Mouse (Mus musculus) testis, postnatal 10 days (tissue): ENCODE measurements around the gene Ptprf.

Source experiments
- DNase-seq: peaks from one replicate; pipeline ENCODE4 v3.0.0; 2021; ENCODE audit warnings: low spot score

The Ptprf gene

DNA sequence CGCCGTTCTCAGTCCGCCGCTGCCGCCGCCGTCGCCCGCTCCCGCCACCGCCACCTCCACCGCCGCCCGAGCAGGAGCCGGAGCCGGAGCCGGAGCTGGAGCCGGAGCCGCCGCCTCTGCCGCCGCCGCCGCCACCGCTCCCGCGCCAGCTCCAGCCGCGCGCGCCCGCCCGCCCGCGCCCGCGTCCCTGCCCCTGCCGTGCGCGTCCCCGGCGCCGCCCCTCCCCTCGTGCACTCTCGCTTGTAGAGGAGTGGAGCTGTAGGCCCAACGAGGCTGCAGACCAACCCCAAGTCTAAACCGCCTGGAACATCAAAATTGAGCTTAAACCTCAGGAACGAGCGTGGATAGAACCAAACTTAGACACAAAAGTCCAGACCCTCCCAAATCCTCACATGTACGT is at the start of gene Ptprf:
Gene Ptprf, minus strand, starts transcription at position 175 of the 400 bp plus-strand sequence.
- peak; percentile 90 for DNase-seq

DNA sequence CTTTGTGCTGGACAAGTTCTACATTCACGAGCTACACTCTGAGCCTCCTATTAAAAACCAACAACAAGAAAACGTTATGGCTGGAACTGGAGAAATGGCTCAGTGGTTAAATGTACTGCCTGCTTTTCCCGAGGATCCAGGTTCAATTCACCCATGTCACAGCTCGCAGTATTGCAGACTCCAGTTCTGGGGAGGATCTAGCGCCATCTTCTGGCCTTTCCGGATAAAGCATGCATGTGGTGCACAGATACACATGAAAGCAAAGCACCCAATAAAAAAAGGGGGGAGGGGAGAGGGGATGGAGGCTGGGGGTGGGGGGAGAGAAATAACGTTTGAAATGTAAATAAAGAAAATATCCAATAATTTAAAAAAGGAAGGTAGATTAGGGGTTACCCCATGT is 45.5 kb upstream of the Ptprf start:
- DNase-seq, result peak; percentile 80

DNA sequence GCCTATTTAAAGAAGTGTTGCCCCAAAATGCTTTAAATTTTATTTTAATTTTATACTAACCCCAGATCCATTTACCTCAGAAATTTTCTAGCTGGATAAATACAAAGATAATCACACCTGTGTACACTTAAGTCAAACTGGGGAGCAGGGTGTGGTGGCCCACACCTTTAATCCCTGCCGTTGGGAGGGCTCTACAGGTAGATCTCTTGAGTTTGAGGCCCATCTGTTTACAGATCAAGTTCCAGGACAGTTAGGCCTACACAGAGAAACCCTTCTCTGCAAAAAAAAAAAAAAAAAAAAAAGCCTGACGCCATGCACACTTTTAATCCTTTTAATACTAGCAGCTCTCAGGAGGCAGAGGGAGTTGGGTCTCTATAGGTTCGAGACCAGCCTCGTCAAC is 44.8 kb upstream of the Ptprf start:
- DNase-seq, result no peak

DNA sequence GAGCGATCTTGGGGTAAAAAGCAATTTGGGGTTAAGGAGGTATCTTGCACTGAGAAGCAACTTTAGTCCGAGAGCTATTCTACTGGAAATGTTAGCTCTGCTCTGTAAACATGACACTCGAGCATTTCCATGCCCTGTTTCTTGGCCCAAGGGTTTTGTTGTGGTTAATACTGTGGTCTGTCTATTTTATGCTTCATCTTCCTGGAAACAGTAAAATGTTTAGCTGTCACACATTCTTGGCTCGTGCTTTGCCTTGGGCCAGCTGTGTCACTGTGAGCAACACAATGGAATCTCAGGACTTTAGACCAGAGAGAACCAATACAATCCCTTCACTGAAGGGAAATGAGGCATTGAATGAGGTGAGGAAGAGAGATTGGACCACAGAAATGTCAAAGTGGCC is 40.6 kb upstream of the Ptprf start:
- no peak for DNase-seq

DNA sequence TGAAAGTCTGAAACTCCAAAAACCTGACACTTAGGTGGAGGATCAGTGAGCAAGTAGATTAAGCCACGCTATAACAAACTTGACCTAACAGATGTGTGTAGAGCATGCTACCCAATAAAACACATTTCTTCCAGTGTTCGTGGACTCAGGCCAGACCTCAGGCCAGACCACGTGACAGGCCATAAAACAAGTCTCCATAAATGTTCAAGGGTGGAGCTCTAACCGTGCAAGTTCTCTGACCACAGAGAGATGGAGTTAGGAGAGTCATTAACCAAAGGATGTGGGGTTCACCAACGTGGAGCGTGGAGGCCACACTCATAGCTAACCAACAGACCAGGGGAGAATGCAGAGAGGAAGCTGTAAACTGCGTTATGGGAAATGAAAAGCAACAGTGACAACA is 35.3 kb upstream of the Ptprf start:
- DNase-seq, result no peak

DNA sequence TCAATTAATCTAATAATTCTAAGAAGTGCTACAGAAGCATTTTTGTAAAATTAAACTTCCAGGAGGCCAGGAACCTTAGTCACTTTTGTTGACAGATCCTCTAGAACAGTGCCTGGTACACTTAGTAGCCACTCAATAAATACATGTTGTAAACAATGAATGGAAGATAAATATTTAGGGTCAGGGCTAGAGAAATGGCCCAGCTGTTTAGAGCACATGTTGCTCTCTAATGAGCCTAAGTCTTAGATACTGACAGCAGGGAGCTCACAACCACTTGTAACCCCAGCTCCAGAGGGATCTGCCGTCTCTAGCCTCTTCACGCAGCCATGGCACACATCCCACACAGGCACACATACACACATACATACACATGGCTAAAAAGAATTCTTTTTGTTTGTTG is 29.4 kb upstream of the Ptprf start:
- no peak for DNase-seq

DNA sequence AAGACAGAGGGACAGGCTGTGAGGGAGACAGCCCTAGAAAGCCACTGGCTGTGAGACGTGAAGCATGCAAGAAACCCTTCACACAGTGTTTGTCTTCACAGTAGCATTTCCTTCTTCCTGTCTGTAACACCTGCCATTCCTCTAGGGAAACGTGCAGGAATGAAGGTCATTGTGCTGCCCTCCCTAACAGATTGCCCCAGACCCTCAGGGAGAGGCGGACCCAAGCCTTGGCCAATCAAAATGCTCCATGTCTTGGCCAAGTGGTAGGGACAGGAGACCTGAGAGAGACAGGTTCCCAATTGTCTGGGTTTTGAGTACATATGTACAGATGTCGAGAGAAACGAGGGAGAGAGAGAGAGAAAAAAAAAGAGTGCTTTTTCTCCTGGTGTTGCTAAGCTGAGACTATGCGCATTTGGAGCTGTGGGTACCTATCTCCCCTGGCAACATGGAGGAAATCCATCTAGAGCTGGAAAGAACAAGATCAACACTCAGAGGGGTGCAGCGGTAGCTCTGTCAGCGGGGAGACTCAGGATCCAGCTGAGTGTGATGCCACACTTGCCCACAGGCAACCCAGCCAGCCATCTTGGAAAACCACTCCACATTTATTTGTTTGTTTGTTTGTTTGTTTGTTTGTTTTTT is 28.6 kb upstream of the Ptprf start:
- DNase-seq, result no peak

DNA sequence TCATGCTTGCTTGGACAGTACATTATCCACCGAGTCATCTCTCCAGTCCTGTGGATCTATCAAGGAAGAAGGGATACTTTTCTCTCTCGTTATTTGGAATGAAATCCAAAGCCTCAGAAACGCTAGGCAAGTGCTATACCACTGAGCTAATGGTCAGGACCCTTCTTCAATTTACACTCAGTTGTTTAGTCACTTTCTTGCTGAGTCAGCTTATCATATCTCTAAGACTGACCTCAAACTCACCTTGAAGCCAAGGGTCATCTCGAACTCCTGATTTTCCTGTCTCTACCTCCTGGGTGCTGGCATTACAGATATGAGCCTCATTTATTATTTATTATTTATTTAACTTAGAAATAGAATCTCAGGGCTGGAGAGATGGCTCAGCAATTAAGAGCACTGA is 25.5 kb upstream of the Ptprf start:
- DNase-seq, result no peak

DNA sequence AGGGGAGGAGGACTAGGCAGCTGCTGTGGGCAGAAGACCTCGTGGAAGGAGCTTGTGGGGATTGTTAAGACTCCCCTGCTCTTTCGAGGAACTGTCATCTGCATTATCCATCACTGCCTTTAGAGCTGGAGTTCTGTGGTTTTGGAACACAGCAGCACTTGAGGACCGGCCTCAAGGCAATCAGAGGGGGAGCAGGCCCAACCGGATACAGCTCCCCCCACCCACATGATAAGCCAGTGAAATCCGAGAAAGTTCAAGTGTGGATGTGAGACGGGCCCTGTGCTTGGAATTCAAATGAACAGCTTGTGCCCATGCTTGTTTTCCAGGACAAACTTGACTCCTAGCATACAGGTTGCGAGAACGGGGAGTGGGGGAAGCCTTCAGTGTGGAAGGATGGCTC is 24.1 kb upstream of the Ptprf start:
- no peak for DNase-seq

DNA sequence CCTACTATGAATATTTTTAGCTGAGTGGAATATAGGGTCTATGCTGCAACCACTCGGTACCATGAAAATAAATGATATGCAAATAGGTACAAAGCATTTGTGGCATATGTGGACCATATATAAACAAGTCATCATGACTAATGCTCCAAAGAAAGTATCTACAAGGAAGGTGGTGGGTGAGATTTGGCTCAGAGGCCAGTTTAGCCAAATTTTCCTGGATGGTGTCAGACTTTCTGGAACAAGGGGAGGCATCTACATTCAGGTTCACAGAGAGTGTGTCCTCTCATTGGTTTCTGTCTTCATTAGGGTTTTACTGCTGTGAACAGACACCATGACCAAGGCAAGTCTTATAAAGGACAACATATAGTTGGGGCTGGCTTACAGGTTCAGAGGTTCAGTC is 19.3 kb upstream of the Ptprf start:
- no peak for DNase-seq

DNA sequence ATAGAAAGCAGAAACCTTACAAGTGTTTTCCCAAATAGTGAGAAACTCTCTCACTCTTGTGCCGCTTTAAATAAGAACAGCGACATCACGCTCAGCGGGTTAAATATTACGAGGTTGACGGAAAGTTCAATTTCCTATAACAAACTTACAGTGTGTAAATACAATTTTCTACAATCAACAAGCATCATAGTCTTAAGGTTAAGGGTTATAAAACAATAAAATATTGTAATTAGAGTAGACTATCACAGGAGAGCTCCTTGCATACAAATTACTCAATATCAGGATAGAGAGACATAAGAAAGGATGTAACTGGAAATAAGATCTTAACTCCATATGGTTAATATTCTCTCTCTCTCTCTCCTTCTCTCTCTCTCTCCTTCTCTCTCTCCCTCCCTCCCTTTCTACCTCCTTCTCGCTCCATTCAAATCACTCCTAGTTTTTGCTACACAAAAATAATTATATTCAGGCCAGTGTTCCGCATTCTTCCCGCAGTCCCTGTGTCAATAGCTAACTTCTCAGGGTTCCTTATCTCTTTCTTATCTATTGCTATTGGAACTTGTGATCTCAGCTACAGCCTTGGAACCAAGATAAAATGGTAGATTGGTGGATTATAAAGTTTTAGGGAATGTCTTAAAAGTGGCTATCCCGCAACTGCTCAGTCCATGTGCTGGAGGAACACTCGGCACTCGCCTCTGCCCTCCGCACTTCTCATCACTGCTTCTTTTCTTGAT is 16.5 kb upstream of the Ptprf start:
- no peak for DNase-seq

DNA sequence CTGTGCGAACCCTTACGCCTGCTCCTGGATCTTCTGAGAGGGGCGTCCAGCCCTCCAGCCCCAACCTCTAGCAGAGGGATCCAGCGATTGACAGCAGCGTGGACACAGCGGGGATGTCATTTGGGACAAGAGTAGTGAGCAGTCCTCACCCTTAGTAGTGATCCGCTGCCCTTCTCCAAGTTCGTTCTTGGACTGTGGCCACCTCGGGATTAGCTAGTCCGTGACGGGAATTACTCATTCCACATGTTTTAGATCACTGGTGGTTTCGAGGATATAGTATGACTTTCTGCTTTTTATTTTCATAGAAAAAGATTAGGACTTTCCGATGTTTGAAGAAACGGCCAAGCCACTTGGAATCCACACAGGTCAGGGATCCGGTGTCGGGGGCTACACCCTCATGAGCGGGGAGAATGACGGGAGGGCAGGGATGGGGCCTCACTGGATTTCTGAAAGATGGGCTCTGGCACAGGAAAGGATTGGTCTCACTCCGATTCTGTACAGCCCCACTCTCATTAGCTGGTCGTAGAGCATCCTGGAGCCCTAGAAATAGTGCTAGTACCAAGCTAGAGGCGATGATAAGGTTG is 15.0 kb upstream of the Ptprf start:
- no peak for DNase-seq

DNA sequence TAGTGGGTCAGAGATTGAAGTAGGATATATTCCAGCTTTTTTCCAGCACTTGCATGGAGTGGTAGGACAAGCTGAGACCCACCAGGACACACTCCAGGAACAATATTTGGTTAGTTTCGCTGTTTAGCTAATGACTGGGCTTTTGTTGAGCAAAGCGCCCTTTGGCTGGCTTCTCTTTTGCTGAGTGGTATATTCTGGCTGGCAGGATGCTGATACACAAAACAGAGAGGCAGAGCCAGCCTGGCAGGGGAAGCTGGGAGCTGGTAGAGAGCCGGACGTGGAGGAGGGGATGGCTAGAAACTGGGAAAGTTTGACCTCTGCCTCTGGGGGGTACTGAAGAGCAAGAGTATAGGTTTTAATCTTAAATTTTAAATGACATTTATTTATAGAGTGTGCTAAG is 13.8 kb upstream of the Ptprf start:
- no peak for DNase-seq

DNA sequence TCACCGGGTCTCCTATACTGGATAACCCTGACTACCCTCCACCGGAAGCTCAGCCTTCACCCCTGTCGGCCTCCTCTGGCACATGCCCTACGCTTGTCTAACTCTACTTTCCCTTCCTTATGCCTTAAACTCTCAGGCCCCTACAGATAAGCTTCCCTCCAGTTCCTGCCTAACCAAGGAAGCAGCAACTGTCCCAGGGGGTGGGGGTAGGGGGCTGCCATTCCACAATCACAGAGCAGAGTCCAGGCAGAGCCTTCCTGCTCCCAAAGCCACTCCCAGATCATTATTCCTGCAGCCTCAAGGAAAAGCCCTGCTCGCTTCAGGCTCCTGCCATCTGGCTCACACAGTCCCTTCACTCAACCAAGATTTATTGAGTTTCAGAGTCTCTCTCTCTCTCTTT is 6.6 kb upstream of the Ptprf start:
- no peak for DNase-seq

DNA sequence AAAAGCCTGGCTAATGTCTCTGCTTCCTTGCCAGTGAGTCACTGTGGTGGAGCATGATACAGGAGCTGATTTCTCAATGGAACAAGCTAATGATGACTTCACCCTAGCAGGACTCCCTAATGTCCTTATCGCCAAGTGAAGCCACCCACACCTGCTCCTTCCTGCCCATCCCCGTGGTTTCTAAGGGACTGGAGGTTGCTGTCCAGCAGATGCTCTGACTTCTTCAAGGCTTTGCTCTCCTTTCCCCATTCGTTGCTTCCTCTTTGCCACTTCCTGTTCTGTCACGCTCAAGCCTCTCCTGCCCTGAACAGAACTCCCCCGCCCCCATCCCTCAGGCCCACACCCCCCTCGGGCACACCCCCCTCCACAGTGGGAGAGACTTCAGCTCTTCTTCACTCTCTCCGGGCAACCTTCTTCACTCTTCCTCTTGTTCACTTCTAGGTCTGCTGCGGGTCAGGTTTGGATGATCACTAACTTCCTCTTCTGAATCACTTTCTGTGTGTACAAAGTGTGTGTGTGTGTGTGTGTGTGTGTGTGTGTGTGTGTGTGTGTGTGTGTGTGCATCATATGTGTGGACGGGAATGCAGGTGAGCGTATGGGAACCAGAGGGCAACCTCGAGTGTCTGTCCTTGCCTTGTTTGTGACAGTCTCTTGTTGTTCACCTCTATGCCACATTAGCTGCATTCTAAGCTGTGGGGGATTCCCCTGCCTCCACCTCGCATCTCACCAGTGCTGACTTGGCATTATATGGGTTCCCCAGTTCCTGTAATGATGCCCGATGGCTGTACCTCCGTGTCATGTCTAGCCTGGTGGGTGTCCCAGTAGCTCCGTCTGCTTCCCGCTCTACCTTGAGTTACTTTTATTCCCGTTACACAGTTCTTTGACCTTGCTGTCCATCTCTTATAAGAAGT is 4.7 kb upstream of the Ptprf start:
- no peak for DNase-seq

DNA sequence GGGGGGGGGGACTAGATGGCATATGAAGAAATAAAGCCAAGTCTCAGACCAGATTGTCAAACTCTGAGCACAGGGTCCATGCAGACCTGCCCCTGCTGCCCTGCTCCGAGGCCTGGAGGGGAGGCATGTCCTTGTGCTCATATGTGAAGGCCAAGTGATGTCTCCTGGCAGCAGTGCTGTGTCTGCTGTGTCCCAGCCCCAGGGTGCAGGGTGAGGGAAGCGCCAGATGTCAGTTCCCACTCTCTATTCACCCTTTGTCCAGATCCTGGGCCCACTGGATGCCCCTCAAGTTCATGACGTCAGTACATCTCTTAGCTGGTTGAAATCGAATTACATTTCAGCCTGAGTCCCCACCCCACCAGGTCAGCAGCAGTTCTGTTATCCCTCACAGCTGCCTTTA is 3.6 kb upstream of the Ptprf start:
- no peak for DNase-seq

DNA sequence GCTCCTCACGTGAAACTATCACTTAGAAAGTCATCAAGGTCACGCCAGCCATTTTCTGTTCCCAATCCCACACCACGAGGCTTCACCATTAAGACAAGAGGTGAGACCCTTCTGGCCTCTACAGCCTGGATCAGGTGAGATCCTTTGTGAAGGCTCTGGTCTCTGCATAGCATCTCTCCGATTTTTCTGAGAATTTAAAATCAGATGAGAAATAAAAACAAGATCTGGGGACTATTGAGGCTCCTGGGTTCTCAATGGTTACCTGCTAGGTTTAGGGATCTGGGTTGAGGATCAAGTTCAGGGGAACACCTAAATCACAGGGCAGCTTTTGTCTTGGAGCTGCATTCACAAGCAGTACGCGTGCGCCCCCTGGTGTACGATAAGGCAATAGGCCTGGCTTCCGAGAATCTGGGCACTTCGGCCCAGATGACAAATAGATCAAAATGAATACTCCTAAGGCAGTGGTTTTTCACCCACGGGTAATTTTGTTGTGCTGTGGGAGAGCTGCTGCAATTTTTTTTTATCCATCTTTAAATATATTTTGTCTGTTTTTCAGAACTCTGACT is 1.6 kb upstream of the Ptprf start:
- peak; percentile 89 for DNase-seq

DNA sequence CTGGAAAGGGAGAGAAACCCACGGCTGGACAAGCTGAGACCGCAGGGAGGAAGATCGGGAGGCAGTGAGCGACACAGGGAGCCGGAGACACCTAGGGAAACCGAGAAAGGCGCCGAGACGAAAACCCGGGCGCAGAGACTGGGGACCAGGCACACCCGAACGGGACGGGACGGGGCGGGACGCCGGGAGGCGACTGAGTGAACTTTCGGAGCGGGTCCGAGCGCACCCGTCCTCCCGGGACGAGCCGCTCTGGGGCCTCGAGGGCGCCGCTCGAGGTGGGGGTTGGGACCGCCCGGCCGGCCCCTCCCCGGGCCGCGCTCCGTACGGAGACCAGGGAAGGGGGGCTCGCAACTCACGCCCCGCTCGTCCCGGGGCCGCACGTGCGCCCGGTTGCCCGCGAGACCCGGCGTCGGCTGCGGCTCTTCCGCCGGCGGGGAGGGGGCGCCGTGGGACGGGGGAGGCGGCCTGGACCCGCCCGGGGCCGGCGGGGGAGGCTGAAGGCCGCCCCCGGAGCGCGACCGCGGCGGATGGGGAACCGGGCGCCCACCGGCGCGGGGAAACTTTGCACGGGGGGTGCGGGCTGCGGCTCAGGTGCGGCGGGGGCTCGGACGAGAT is 682 bp downstream of the Ptprf start:
- DNase-seq, result peak; percentile 77

DNA sequence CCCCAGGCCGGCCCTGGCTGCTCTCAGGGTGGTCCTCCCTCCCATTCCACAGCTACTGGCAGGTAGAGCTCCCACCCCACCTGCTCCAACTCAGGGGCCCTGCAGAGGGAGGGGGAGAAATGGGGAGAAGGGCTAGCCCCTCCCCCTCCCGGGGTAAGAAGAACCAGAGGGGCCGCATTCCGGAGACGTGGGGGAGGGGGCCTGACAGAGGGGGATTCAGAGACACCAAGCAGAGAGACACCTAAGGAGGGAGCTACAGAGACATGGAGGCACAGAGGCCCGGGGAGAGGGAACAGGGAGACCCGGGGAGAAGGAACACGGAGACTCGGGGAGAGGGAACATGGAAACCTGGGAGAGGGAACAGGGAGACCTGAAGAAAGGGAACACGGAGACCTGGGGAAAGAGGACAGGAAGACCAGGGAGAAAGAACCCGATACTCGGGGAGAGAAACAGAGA is 1.2 kb downstream of the Ptprf start:
- DNase-seq, result peak; percentile 76

DNA sequence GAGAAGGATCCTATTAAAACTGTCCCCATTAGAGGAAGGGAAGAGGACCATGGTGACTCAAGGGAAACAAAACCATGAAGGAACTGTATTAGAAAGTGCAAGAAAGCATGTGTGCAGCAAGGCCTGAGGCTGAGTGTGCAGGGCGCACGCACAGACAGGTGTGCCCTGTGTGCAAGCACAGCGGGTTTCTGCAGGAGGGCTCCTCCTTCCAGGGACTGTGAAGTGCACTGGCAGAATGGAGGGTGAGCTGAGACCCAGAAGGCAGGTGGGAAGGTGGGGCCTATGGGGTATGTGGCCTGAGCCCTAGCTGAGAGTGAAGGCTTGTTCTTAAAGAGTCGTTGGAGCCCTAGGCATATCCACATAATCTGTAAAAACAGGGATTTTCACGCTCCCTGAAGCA is 1.9 kb downstream of the Ptprf start:
- no peak for DNase-seq

DNA sequence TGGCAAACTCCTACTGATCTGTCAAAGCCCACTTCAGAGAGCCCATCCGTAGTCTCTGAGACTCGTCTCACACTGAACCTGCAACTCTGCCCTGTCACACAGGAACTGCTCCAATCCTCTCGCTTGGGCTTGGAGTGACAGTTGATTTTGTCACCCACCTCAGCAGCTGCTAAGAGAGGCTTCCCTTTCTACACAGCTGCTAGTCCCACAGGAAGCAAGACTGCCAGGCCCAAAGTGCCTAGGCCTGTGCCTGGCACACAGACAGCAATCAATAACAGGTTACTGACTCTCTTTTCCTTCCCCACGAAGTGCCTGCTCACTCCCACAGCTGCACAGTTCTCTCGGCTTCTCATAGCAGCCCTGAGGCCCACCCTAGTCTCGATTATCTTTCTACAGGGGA is 2.7 kb downstream of the Ptprf start:
- DNase-seq, result no peak

DNA sequence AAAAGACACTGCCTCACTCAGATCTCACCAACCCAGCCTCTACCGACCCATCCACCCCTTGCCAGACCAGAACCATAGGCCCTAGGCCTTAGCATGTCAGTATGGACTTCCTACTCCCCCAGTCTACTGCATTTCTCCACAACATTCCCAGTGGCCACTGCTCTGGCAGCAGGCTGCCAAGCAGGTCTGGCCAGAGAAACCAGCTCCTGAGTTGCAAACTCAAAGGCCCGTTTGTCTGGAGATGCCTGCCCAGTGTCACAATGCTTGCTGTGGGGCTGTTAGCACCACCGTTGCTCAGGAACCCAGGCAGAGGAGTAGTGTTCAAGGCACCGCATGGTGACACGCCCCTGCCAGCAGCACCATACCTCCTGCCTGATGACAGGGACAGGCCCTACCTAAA is 5.0 kb downstream of the Ptprf start:
- no peak for DNase-seq
